Mouse (Mus musculus): ENCODE data around the gene Cadps2. TPM values are rescaled to one million over a fixed set of nuclear protein-coding genes. Genes with fewer than 3 reads are reported as not detected.

Gene Cadps2
- total RNA-seq, 2 experiments from 2014 or later: 78.3 to 87.8 TPM

- DNase-seq (ENCODE audit: extremely low spot score in 1 of 2, low spot score in 1 of 2): no peak
These were observed 269.5 kb downstream of the Cadps2 start for GRCm38 (mm10) chr6:23569686-23570085.

GRCm38 (mm10) chr6:23568688-23569087, 270.5 kb downstream of the Cadps2 start:
- no peak for DNase-seq (ENCODE audit: extremely low spot score in 1 of 2, low spot score in 1 of 2)

GRCm38 (mm10) chr6:23567651-23568050, 271.6 kb downstream of the Cadps2 start:
- DNase-seq (ENCODE audit: extremely low spot score in 1 of 2, low spot score in 1 of 2): no peak

GRCm38 (mm10) chr6:23549874-23550273, 289.3 kb downstream of the Cadps2 start:
- no peak for DNase-seq (ENCODE audit: extremely low spot score in 1 of 2, low spot score in 1 of 2)

GRCm38 (mm10) chr6:23523710-23524109, 315.5 kb downstream of the Cadps2 start:
- no peak for DNase-seq (ENCODE audit: extremely low spot score in 1 of 2, low spot score in 1 of 2)

- DNase-seq (ENCODE audit: extremely low spot score in 1 of 2, low spot score in 1 of 2): no peak
These were observed 316.7 kb downstream of the Cadps2 start for GRCm38 (mm10) chr6:23522556-23522955.

- no peak for DNase-seq (ENCODE audit: extremely low spot score in 1 of 2, low spot score in 1 of 2)
These were observed 340.6 kb downstream of the Cadps2 start for GRCm38 (mm10) chr6:23498611-23499010.

GRCm38 (mm10) chr6:23491804-23492203, 347.4 kb downstream of the Cadps2 start:
- no peak for DNase-seq (ENCODE audit: extremely low spot score in 1 of 2, low spot score in 1 of 2)

GRCm38 (mm10) chr6:23490431-23490830, 348.8 kb downstream of the Cadps2 start:
- DNase-seq (ENCODE audit: extremely low spot score in 1 of 2, low spot score in 1 of 2): no peak

GRCm38 (mm10) chr6:23489046-23489445, 350.2 kb downstream of the Cadps2 start:
- DNase-seq (ENCODE audit: extremely low spot score in 1 of 2, low spot score in 1 of 2): no peak

- DNase-seq (ENCODE audit: extremely low spot score in 1 of 2, low spot score in 1 of 2): no peak
These were observed 366.5 kb downstream of the Cadps2 start for GRCm38 (mm10) chr6:23472686-23473085.

GRCm38 (mm10) chr6:23471830-23472229, 367.4 kb downstream of the Cadps2 start:
- no peak for DNase-seq (ENCODE audit: extremely low spot score in 1 of 2, low spot score in 1 of 2)

- DNase-seq (ENCODE audit: extremely low spot score in 1 of 2, low spot score in 1 of 2): no peak
These were observed 371.3 kb downstream of the Cadps2 start for GRCm38 (mm10) chr6:23467885-23468284.

GRCm38 (mm10) chr6:23462600-23463280, 376.5 kb downstream of the Cadps2 start:
- DNase-seq (ENCODE audit: extremely low spot score in 1 of 2, low spot score in 1 of 2): no peak

- DNase-seq (ENCODE audit: extremely low spot score in 1 of 2, low spot score in 1 of 2): peak; percentile 58 to 86
These were observed 381.5 kb downstream of the Cadps2 start for GRCm38 (mm10) chr6:23457748-23458147.

GRCm38 (mm10) chr6:23453907-23454306, 385.3 kb downstream of the Cadps2 start:
- DNase-seq (ENCODE audit: extremely low spot score in 1 of 2, low spot score in 1 of 2): no peak

GRCm38 (mm10) chr6:23439897-23440296, 399.3 kb downstream of the Cadps2 start:
- no peak for DNase-seq (ENCODE audit: extremely low spot score in 1 of 2, low spot score in 1 of 2)

- DNase-seq (ENCODE audit: extremely low spot score in 1 of 2, low spot score in 1 of 2): no peak
These were observed 428.8 kb downstream of the Cadps2 start for GRCm38 (mm10) chr6:23410256-23411049.

GRCm38 (mm10) chr6:23394131-23394530, 445.1 kb downstream of the Cadps2 start:
- DNase-seq (ENCODE audit: extremely low spot score in 1 of 2, low spot score in 1 of 2): no peak

GRCm38 (mm10) chr6:23392711-23393110, 446.5 kb downstream of the Cadps2 start:
- no peak for DNase-seq (ENCODE audit: extremely low spot score in 1 of 2, low spot score in 1 of 2)

GRCm38 (mm10) chr6:23386711-23387110, 452.5 kb downstream of the Cadps2 start:
- DNase-seq (ENCODE audit: extremely low spot score in 1 of 2, low spot score in 1 of 2): no peak

GRCm38 (mm10) chr6:23383004-23383347, 456.2 kb downstream of the Cadps2 start:
- DNase-seq (ENCODE audit: extremely low spot score in 1 of 2, low spot score in 1 of 2): no peak
